In the genomic region with DNA sequence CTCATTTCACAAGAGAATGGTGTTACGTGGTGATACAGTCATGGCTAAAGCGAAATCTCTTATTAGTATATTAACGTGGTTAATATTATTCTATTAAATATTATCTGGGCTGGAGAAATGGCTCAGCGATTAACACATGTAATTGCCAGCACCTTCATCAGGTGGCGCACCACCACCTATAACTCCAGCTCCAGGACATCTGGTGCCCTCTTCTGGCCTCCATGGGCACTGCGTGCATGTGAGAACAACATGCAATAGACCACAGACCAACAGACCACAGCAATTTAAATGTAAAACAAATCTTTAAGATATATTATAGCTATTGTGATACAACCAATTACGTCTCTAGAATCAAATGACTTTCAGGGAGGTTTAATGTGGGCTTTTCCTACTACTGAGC, we compare ENCODE assay signal across 10 mouse cellular contexts. TPM values are rescaled to one million over a fixed set of nuclear protein-coding genes. Genes with fewer than 3 reads are reported as not detected.
A peak's percentile ranks its signal among the peaks of the same experiment; 100 is the strongest.
DNase-seq lines count a peak whose midpoint lies in the region; ATAC-seq and TF ChIP-seq lines count a peak whose summit lies in the region.
"Had no signal": no experiment of that assay in that cellular context is flagged by ENCODE, and none has a peak within 500 bp of the region (broad histone marks: within the 10 kb centered on the region; RNA-seq: fewer than 3 reads in every experiment).

No protein-coding gene starts in this region.

- 81% methylated on average over 7 of the region's 7 CpGs for WGBS in heart, embryonic 14.5 days

- H3K79me3 ChIP-seq in C2C12 (ENCODE audit: low read depth) = no peaks in the 10 kb centered on the region

- 0 out of 2 replicates have a peak overlapping the region, but pooled peaks have one; percentile 67 for H3K9ac ChIP-seq in heart, embryonic 14.5 days (ENCODE audit: low read length)
- H3K9ac ChIP-seq: stomach, embryonic 15.5 days had no signal

- intact Hi-C loops in heart, postnatal 25 days (cut with DNase I) = no loop called here

- H3ac ChIP-seq in C2C12 (ENCODE audit: control insufficient read depth, insufficient read length, low read depth) = no peak overlapping the region

- peak overlapping the region; percentile 85 to 95 for H3K27ac ChIP-seq in heart, embryonic 14.5 days (replicated peaks in 1 of 2; ENCODE audit: control insufficient read depth in 1 of 2, insufficient read depth in 1 of 2, low read depth in 2 of 2, low read length in 2 of 2)
- H3K27ac ChIP-seq: stomach, embryonic 15.5 days had no signal

- peak; percentile 51 for TF ChIP-seq CTCF in C2C12 (IDR thresholded peaks at IDR 0.05; ENCODE audit: control insufficient read depth, insufficient read depth, insufficient read length)
- TF ChIP-seq CTCF in brain, embryonic 14.5 days (IDR thresholded peaks at IDR 0.05; ENCODE audit: borderline replicate concordance, extremely low read depth, insufficient read depth, insufficient read length) = peak; percentile 55; the same call in 1 of the 2 replicates

- no peaks in the 10 kb centered on the region for H3K36me3 ChIP-seq in C2C12 (ENCODE audit: control insufficient read depth, insufficient read depth)
- H3K36me3 ChIP-seq in heart, embryonic 14.5 days (ENCODE audit: control insufficient read depth, insufficient read depth, low read length) = no peaks in the 10 kb centered on the region; the same call in 1 of the 2 replicates
- H3K36me3 ChIP-seq: stomach, embryonic 15.5 days had no signal

- no peaks in the 10 kb centered on the region for H3K79me2 ChIP-seq in C2C12 (ENCODE audit: control insufficient read depth, insufficient read depth)

- H3K4me3 ChIP-seq in C2C12 (ENCODE audit: insufficient read depth, poor library complexity, severe bottlenecking) = no peak overlapping the region
- H3K4me3 ChIP-seq in heart, embryonic 14.5 days (ENCODE audit: control insufficient read depth in 1 of 2, insufficient read depth in 1 of 2, low read depth in 1 of 2, low read length in 2 of 2) = no peak overlapping the region
- H3K4me3 ChIP-seq: stomach, embryonic 15.5 days had no signal

- no peak for ATAC-seq in heart, embryonic 14.5 days (ENCODE audit: insufficient number of reproducible peaks, insufficient read depth, low FRiP score, low read depth)

- H3K4me2 ChIP-seq in heart, embryonic 14.5 days (ENCODE audit: low read length) = peak overlapping the region; percentile 70

- peak; percentile 30 to 47 for DNase-seq in heart, adult 18-20 months
- no peak for DNase-seq in heart, postnatal 25 days (ENCODE audit: low spot score)
- peak; percentile 26 for DNase-seq in brain, embryonic 14.5 days (ENCODE audit: low read depth)
- DNase-seq in lung, postnatal 14 days = peak; percentile 63
- peak; percentile 82 for DNase-seq in thymus, postnatal 4 days
- DNase-seq in layer of hippocampus, postnatal 36 days = no peak

- no peaks in the 10 kb centered on the region for H3K27me3 ChIP-seq in C2C12 (ENCODE audit: control insufficient read depth, insufficient read depth, insufficient read length)
- H3K27me3 ChIP-seq in heart, embryonic 14.5 days (ENCODE audit: control insufficient read depth, insufficient read depth, low read length) = no peaks in the 10 kb centered on the region
- H3K27me3 ChIP-seq: stomach, embryonic 15.5 days had no signal

- TF ChIP-seq POLR2A in brain, embryonic 14.5 days (IDR thresholded peaks at IDR 0.05; ENCODE audit: borderline replicate concordance, extremely low read depth, insufficient read depth, insufficient read length, poor library complexity, severe bottlenecking) = no peak

- H3K9me3 ChIP-seq in heart, embryonic 14.5 days (ENCODE audit: control insufficient read depth, low read length) = peaks cover 4% of the 10 kb centered on the region; the same call in 1 of the 2 replicates
- H3K9me3 ChIP-seq: stomach, embryonic 15.5 days had no signal

- peaks cover 12 to 13% of the 10 kb centered on the region in 2 experiments for H3K4me1 ChIP-seq in heart, embryonic 14.5 days (ENCODE audit: control insufficient read depth in 2 of 2, insufficient read depth in 2 of 2, low read length in 2 of 2)
- H3K4me1 ChIP-seq: stomach, embryonic 15.5 days had no signal

TF ChIP-seq in C2C12, 6 proteins besides CTCF, POLR2A, EP300 and RAD21:
- no peak for TF ChIP-seq USF1 (IDR thresholded peaks at IDR 0.05; ENCODE audit: low read depth)

RNA-seq across cellular contexts. Expression of gene Ddo, which starts 0.7 kb away (rescaled TPM):
- total RNA-seq in heart, adult 18-20 months (2021) = 10 to 100 TPM; 27.7 to 36.2 TPM
- total RNA-seq in heart, postnatal 25 days (2021) = 10 to 100 TPM; 39.0 to 39.4 TPM
- polyA plus RNA-seq in C2C12 (2012; fragmentation: generic; extraction: Trizol) = not detected
- 0.69 and 0.83 TPM in 2 replicates for polyA plus RNA-seq in brain, embryonic 14.5 days (2012; rRNA removed)
- polyA plus RNA-seq in heart, embryonic 14.5 days (2014; fragmentation: Nextera tagmentation; extraction: Ambion mirVana) = 21.1 and 22.9 TPM in 2 replicates
- total RNA-seq in layer of hippocampus, postnatal 36 days (2021) = 10 to 100 TPM; 15.0 to 16.8 TPM

RNA-seq across cellular contexts. Expression of gene Mettl24, which starts 53.9 kb away (rescaled TPM):
- 1 to 10 TPM; 1.3 to 1.6 TPM for total RNA-seq in heart, adult 18-20 months (2021)
- total RNA-seq in heart, postnatal 25 days (2021) = 1 to 10 TPM; 1.2 to 1.6 TPM
- polyA plus RNA-seq in C2C12 (2012; fragmentation: generic; extraction: Trizol) = 0.76 TPM
- polyA plus RNA-seq in brain, embryonic 14.5 days (2012; rRNA removed) = 0.19 and 0.26 TPM in 2 replicates
- 3.6 and 3.8 TPM in 2 replicates for polyA plus RNA-seq in heart, embryonic 14.5 days (2014; fragmentation: Nextera tagmentation; extraction: Ambion mirVana)
- total RNA-seq in layer of hippocampus, postnatal 36 days (2021) = 1 to 10 TPM; 1.9 to 3.0 TPM

RNA-seq across cellular contexts. Expression of gene Slc22a16, which starts 59.0 kb away (rescaled TPM):
- not detected for total RNA-seq in heart, adult 18-20 months (2021)
- total RNA-seq in heart, postnatal 25 days (2021) = not detected
- polyA plus RNA-seq in C2C12 (2012; fragmentation: generic; extraction: Trizol) = not detected
- not detected in 2 replicates for polyA plus RNA-seq in brain, embryonic 14.5 days (2012; rRNA removed)
- not detected in 2 replicates for polyA plus RNA-seq in heart, embryonic 14.5 days (2014; fragmentation: Nextera tagmentation; extraction: Ambion mirVana)
- total RNA-seq in layer of hippocampus, postnatal 36 days (2021) = not detected
- polyA plus RNA-seq: limb, embryonic 14.5 days; stomach, embryonic 15.5 days had no signal

Comparison
In these comparisons a context has a peak if more than half of its experiments do, and no peak if none do; other contexts are left out.
1. DNase-seq: peak in heart, adult 18-20 months (2 of 2), brain, embryonic 14.5 days (single experiment), lung, postnatal 14 days (single experiment) and thymus, postnatal 4 days (single experiment); none in heart, postnatal 25 days (single experiment) and layer of hippocampus, postnatal 36 days (0 of 2).